Mouse (Mus musculus) layer of hippocampus, postnatal 10 days (tissue): ENCODE measurements around the gene Nob1. TPM values are rescaled to one million over a fixed set of nuclear protein-coding genes. Genes with fewer than 3 reads are reported as not detected.

Source experiments
- DNase-seq, 2 experiments: peaks; one replicate each; pipeline ENCODE4 v3.0.0; 2021; ENCODE audit warnings: low spot score in 2 of 2
- total RNA-seq, 2 experiments: library from RNA; stranded (reverse); gene quantifications; 2 replicates each; pipeline ENCODE4 v1.2.3; 2021

Nob1 gene
- total RNA-seq, 2 experiments from 2014 or later: 36.3 to 36.9 TPM

GRCm38 (mm10) chr8:107436841-107437421, 12.1 kb upstream of the Nob1 start:
- DNase-seq: no peak

GRCm38 (mm10) chr8:107435962-107436831, 11.3 kb upstream of the Nob1 start, which contains the start of gene Wwp2:
Wwp2 (plus strand) TSS chr8:107436365.
- peak; percentile 67 to 80 for DNase-seq

DNA sequence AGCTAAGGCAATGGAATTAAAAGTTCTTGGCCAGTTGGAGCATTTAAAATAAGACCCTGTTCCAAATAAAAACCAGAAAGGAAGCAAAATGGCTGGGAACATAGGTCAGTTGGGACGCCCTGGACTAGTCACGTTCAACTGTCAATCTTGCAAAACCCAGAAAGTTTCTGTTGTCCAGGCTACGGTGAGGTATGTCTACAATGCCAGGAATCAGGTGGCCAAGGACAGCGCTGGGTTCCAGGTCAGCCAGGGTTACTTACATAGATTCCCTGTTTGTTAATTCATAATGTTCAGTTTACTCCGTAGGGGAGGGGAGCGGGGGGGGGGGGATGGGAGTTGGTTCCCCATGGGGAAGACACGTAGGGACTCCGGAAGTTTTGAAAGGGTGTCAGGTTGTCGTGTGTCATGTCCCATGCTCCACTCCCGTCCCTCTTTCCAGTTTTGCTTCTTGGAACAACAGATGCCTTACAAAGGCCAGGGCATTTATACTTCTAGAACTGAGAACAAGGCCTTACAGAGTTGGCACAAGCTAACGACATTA, 10.6 kb upstream of the Nob1 start:
- DNase-seq: no peak

- no peak for DNase-seq
Measured at GRCm38 (mm10) chr8:107430821-107431220, 6.0 kb upstream of the Nob1 start.

- no peak for DNase-seq
Measured at GRCm38 (mm10) chr8:107425230-107425597, 363 bp upstream of the Nob1 start.

DNA sequence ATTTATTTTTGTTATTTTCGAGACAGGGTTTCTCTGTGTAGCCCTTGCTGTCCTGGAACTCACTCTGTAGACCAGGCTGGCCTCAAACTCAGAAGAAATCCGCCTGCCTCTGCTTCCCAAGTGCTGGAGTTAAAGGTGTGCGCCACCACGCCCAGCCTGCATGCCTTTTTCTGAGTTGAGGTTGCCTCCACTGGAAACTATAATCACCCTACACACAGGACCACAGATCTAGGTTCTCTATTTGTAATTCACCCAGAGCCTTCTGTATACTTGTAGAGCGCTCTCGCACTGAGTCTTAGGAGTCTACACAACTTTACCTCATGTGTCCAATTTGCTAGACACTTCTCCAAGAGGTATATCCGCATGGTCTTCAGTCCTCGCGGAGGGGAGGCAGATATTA, 675 bp downstream of the Nob1 start:
- no peak for DNase-seq

GRCm38 (mm10) chr8:107417001-107417400, 7.8 kb downstream of the Nob1 start:
- no peak for DNase-seq

DNA sequence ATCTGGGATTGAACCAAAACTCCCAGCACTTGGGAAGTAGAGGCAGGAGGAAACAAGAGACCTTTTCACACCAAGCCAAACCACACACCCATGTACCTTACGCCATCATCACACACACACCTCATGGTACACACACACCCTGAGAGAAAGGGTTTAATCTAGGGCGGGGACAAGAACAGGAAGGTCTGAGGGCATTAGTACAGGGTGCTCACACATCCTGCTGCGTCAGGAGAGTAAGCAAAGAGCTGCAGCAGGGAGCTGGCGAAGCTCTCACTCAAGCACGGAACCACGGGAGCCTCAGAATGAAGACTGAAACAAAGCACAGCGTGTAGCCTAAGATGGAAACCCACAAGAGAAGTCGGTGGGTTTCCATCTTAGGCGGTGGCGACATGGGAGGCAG, 11.0 kb downstream of the Nob1 start:
- no peak for DNase-seq

- DNase-seq: no peak
Measured at GRCm38 (mm10) chr8:107412552-107412951, 12.3 kb downstream of the Nob1 start.

DNA sequence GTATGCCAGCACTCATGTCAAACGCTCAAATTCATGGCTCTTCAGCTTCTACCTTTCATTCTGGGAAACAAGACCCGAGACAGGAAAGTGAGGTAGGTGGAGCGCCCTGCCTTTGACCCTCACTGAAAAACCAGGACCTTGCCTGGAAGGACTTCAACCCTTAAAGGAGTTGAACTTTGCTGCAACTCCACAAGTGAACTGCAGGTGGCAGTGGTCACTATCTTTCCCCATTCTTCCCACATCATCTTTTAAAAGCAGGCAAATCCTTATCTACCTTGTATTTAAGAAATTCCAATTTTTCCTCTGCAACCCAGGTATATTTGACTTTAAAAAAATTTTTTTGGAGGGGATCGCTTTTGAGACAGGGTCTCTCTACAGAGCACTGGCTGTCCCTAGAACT, 13.5 kb downstream of the Nob1 start:
- DNase-seq: no peak

DNA sequence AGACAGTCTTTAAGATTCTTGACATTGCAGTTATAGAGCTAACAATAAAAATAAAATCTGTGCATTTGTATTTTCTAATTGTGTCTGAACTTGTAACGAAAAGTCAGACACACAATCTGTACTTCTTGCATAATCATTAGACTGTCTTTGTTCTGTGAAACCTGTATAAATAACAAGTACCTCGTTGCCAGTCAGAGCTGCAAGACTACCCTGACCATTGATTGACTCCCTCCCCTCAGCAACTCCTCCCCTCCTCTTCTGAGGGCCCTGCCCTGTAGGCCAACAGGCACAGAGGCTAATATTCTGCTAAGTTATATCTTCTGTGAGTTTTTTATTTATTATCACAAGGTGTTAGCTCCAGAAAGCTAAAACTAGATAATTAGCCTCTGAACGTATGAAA, 18.9 kb downstream of the Nob1 start:
- no peak for DNase-seq

- DNase-seq: no peak
Measured at GRCm38 (mm10) chr8:107404057-107404456, 20.8 kb downstream of the Nob1 start.

DNA sequence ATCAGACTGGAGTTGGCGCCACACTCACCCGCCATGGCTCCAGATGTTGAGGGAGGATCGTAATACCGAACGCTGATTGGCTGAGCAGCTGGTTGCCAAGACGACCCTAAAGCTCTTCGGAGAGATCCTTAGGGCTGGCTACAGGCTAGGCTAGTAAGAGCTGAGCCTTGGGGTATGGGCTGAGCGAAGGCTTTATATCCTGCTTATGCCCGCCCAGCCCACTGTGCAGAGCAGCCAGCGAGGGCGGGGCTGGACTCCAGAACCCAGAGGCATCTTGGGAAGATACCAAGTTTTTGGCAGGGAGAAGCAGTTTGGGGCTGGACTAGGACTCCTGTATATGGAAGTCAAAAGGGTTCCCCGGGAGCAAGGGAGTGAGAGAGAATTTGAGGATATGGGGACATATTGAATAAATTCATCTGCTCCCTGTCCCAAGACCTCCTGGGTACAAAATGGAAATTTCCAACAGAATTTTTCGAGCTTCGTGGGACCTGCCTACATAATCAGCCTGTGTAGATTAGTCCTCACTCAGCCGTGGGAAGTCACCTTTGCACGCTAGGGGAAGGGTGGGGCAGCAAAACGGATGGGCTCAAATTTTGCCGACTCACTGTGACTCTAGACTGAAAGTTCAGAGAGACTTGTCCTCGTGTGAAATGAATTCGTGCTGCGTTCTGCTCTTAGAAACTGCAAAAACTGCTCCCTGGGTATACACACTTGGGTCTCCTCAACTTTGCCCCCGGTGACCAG, 21.6 kb downstream of the Nob1 start, which contains the start of gene Nqo1:
TSS of gene Nqo1 (minus strand) at position 169 of the 744 bp plus-strand sequence.
- peak; percentile 43 to 51 for DNase-seq

- no peak for DNase-seq
Measured at GRCm38 (mm10) chr8:107401866-107402265, 23.0 kb downstream of the Nob1 start.

GRCm38 (mm10) chr8:107399495-107399894, 25.4 kb downstream of the Nob1 start:
- DNase-seq: peak; percentile 27 to 46

- no peak for DNase-seq
Measured at GRCm38 (mm10) chr8:107397665-107398064, 27.2 kb downstream of the Nob1 start.

- no peak for DNase-seq
Measured at GRCm38 (mm10) chr8:107396106-107396670, 28.7 kb downstream of the Nob1 start.

DNA sequence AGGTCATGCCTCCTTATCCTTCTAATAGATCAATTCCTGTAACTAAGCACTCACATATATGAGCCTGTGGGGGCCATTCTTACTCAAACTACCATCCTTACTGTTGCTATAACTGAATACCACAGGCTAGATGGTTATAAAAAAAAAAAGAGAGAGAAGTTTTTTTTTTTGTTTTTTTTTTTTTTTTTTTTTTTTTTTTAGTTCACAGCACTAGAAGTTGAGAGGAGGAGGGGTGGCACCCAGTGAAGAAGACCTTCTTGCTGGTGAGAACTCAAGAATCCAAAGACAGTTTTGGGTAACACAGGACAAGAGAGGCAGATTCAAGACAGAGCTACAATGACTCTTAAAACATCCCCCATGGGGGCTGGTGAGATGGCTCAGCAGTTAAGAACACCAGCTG, 29.5 kb downstream of the Nob1 start:
- DNase-seq: no peak

- DNase-seq: no peak
Measured at GRCm38 (mm10) chr8:107391136-107391516, 33.7 kb downstream of the Nob1 start.

DNA sequence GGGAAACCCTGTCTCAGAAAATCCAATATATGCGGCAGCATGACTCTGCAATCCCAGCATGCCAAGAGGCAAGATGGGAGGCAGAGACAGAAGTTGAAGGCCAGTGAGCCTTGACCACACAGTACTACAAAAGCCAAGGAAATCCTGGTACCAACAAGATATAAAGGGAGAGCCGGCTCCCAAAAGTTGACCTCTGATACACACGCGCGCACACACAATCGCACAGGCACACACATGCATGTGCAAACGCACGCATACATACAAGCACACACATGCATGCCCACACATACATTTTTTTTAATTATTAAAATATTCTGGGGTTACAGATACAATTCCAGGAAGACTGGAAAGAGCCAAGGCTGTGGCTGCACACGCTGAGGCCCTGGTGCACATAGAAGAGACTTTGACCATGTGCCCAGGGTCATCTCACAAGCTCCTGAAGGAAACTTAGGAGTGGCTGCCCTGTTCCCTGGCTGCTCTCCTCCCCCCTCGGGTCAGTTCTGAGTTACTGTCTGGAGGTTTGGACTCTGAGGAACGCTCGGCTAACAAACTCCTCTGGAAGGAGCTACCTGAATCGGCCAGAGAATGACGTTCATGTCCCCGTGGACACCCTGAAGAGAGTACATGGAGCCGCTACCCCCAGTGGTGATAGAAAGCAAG, 34.2 kb downstream of the Nob1 start:
- no peak for DNase-seq

GRCm38 (mm10) chr8:107389557-107389956, 35.3 kb downstream of the Nob1 start:
- DNase-seq: peak; percentile 54 to 66
